Mouse (Mus musculus): ENCODE data around the gene Itpka. TPM values are rescaled to one million over a fixed set of nuclear protein-coding genes. Genes with fewer than 3 reads are reported as not detected.

Gene Itpka
- polyA plus RNA-seq, 1 experiment from 2014 or later: 2.1 TPM

DNA sequence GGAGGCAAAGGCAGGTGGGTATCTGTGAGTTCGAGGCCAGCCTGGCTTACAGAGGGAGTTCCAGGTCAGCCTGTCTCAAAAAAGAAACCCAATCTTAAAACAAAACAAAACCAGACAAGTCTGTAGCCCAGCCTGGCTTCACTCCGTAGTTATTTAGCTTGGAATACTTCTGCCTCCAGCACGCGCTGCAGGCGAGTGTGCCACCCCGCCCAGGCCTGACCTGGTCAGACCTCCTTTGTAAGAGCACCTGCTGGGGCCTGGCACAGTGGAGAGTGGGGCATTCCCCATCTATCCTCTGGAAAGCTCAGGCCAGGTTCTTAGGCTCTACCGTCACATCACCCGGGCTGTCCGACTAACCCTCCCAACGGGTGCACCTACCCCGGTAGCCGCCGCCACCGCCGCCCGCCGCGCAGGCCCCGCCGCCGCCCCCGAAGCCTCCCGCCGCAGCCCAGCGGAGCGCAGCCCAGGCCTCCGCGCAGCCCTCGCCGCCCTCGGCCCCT, 15.5 kb downstream of the Itpka start:
- 5% methylated on average over 16 of the region's 31 CpGs for WGBS
- Histone ChIP-seq H3K9me3 (ENCODE audit: control insufficient read depth, low read length) (no peaks in the 10 kb centered on the region), H3K36me3 (ENCODE audit: control insufficient read depth, insufficient read depth, low read length) (no peaks in the 10 kb centered on the region), H3K9ac (ENCODE audit: low read length) (peak overlapping the region; percentile 68), H3K4me2 (ENCODE audit: low read length) (peak overlapping the region; percentile 98), H3K4me1 (ENCODE audit: control insufficient read depth in 2 of 2, insufficient read depth in 2 of 2, low read length in 2 of 2) (peaks cover 4 to 5% of the 10 kb centered on the region in 2 experiments; a peak in 2 of 4 replicates), H3K27me3 (ENCODE audit: control insufficient read depth, insufficient read depth, low read length) (peaks cover 71% of the 10 kb centered on the region), H3K27ac (replicated peaks in 1 of 2; ENCODE audit: control insufficient read depth in 1 of 2, insufficient read depth in 1 of 2, low read depth in 2 of 2, low read length in 2 of 2) (no peak overlapping the region), H3K4me3 (ENCODE audit: control insufficient read depth in 1 of 2, insufficient read depth in 1 of 2, low read depth in 1 of 2, low read length in 2 of 2) (peak overlapping the region; percentile 60 to 66)
- ATAC-seq (ENCODE audit: insufficient number of reproducible peaks, insufficient read depth, low FRiP score, low read depth): no peak

DNA sequence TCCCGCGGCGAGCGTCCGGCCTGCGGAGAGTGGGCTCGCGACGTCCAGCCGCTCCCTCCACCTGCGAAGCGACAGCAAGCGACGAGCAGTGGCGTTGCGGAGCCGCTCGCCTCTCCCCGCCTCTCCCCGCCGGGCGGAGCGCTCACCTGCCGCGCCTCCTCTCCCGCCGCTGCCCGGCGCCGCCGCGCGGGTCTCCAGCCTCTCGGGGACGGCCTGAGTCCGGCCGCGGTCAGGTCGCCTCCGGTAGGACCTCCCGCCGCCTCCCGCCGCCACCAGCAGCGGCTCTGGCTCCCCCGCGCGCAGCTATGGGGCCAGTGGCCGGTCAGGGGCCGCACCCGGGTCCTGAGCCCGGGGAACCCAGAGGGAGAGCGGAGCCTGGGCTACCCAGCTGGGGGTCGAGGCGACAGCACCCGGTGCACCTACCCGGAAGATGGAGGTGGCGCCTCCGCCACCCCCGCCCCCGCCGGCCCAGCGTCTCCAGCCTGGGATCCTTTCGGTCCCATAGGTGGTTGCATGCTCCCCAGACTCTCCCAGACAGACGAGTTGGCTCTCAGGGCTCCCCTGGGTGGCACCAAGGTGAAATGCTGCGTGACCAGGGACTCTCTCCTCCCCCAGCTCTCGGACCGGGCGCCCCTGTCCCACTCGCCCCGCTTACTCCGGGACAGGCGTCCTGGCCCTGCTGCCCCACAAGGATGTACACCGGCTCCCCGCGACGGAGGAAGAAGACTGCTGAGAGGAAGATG, 16.1 kb downstream of the Itpka start:
- Histone ChIP-seq H3K4me3 (ENCODE audit: control insufficient read depth in 1 of 2, insufficient read depth in 1 of 2, low read depth in 1 of 2, low read length in 2 of 2) (peak overlapping the region; percentile 60 to 66), H3K9ac (ENCODE audit: low read length) (peak overlapping the region; percentile 68), H3K27me3 (ENCODE audit: control insufficient read depth, insufficient read depth, low read length) (peaks cover 71% of the 10 kb centered on the region), H3K36me3 (ENCODE audit: control insufficient read depth, insufficient read depth, low read length) (no peaks in the 10 kb centered on the region), H3K27ac (replicated peaks in 1 of 2; ENCODE audit: control insufficient read depth in 1 of 2, insufficient read depth in 1 of 2, low read depth in 2 of 2, low read length in 2 of 2) (no peak overlapping the region), H3K4me1 (ENCODE audit: control insufficient read depth in 2 of 2, insufficient read depth in 2 of 2, low read length in 2 of 2) (peaks cover 4 to 5% of the 10 kb centered on the region in 2 experiments; a peak in 2 of 4 replicates), H3K4me2 (ENCODE audit: low read length) (peak overlapping the region; percentile 98), H3K9me3 (ENCODE audit: control insufficient read depth, low read length) (no peaks in the 10 kb centered on the region)
- no peak; the same call in 1 of the 2 replicates for ATAC-seq (ENCODE audit: insufficient number of reproducible peaks, insufficient read depth, low FRiP score, low read depth)
- WGBS: 1% methylated on average over 66 of the region's 77 CpGs

DNA sequence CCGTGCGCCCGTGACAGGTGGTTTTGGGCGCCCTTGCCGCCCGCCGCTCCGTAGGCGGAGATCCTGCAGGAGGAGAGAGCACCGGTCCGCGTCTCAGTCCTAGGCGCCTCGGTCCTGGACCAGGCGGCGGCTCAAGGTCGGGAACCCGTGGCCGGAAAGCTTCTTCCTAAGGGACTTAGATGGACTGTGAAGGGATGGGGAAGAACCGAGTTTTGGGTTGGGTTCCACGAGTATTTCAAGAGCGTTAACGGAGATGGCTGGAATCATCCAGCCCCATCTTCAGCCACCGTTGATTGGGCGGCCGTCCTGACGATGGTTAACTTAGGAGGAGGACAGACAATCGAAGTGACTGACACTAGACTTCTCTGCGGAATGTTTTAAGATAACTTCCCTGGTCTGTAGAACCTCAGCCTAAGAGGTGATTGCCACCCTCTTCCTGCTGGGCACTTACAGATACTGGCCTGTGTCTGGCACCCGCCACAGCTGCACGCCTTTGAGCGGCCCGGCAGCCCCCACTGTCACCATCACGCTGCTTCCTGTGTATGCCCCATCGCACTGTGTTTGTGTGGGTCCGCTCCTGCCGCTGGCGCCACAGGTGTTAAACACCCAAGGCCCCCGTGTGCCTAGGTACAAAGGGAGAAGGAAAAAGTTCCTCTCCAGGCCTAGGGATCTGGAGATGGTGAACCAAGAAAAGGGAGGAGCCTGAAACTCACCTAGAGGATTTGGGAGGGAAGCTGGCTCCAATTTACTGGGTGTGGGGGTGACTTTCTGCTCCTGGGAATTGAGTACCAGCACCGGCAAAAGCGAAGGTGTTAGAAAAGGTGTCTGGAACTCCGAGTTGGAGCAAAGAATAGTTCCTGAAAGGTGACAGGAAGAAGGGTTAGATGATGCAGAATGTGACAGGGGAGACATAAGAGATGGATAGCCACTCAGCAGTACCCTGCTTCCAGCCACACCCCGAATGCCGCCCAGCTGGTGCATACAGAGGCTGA, 17.0 kb downstream of the Itpka start:
- Histone ChIP-seq H3K4me1 (ENCODE audit: control insufficient read depth in 2 of 2, insufficient read depth in 2 of 2, low read length in 2 of 2) (peaks cover 4 to 5% of the 10 kb centered on the region in 2 experiments; a peak in 2 of 4 replicates), H3K4me3 (ENCODE audit: control insufficient read depth in 1 of 2, insufficient read depth in 1 of 2, low read depth in 1 of 2, low read length in 2 of 2) (peak overlapping the region; percentile 60 to 66), H3K36me3 (ENCODE audit: control insufficient read depth, insufficient read depth, low read length) (peaks cover 7% of the 10 kb centered on the region), H3K27me3 (ENCODE audit: control insufficient read depth, insufficient read depth, low read length) (peaks cover 65% of the 10 kb centered on the region), H3K4me2 (ENCODE audit: low read length) (peak overlapping the region; percentile 98), H3K27ac (replicated peaks in 1 of 2; ENCODE audit: control insufficient read depth in 1 of 2, insufficient read depth in 1 of 2, low read depth in 2 of 2, low read length in 2 of 2) (no peak overlapping the region), H3K9ac (ENCODE audit: low read length) (peak overlapping the region; percentile 68; the same call in 1 of the 2 replicates), H3K9me3 (ENCODE audit: control insufficient read depth, low read length) (no peaks in the 10 kb centered on the region)
- ATAC-seq (ENCODE audit: insufficient number of reproducible peaks, insufficient read depth, low FRiP score, low read depth): no peak
- 5% methylated on average over 44 of the region's 44 CpGs for WGBS

DNA sequence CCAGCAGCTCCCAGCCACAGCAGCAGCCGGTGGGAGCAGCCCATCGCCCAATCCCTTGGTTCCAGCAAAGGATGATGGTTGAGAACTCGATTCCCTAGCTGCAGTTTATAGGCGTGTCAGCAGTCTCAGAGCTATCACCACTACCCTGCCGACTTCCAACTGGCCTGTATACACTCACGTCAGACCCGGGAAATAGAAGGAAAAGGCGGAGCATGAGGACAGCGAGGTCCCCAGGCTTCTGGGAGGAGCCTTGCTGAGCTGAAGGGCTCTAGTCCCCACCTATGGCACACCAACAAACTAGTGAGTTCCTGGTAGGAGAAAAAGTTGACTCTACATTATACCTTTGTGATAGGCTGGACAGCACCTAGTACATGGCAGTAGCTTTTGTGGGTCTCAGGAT, 18.1 kb downstream of the Itpka start, which contains the start of gene Ltk:
Gene Ltk (minus strand): TSS at position 181 of the 400 bp plus-strand sequence.
- Histone ChIP-seq H3K36me3 (ENCODE audit: control insufficient read depth, insufficient read depth, low read length) (peaks cover 15% of the 10 kb centered on the region), H3K27ac (replicated peaks in 1 of 2; ENCODE audit: control insufficient read depth in 1 of 2, insufficient read depth in 1 of 2, low read depth in 2 of 2, low read length in 2 of 2) (no peak within 1 kb of the TSS), H3K4me3 (ENCODE audit: control insufficient read depth in 1 of 2, insufficient read depth in 1 of 2, low read depth in 1 of 2, low read length in 2 of 2) (peak within 1 kb of the TSS in 1 of 2 experiments; percentile 60; a peak in 1 of 4 replicates), H3K9me3 (ENCODE audit: control insufficient read depth, low read length) (no peaks in the 10 kb centered on the region), H3K4me1 (ENCODE audit: control insufficient read depth in 2 of 2, insufficient read depth in 2 of 2, low read length in 2 of 2) (peaks cover 4 to 5% of the 10 kb centered on the region in 2 experiments; a peak in 2 of 4 replicates), H3K4me2 (ENCODE audit: low read length) (peak within 1 kb of the TSS; percentile 98; the same call in 1 of the 2 replicates), H3K9ac (ENCODE audit: low read length) (no peak within 1 kb of the TSS), H3K27me3 (ENCODE audit: control insufficient read depth, insufficient read depth, low read length) (peaks cover 54% of the 10 kb centered on the region)
- WGBS: 7% methylated on average over 9 of the region's 9 CpGs
- ATAC-seq (ENCODE audit: insufficient number of reproducible peaks, insufficient read depth, low FRiP score, low read depth): no peak

DNA sequence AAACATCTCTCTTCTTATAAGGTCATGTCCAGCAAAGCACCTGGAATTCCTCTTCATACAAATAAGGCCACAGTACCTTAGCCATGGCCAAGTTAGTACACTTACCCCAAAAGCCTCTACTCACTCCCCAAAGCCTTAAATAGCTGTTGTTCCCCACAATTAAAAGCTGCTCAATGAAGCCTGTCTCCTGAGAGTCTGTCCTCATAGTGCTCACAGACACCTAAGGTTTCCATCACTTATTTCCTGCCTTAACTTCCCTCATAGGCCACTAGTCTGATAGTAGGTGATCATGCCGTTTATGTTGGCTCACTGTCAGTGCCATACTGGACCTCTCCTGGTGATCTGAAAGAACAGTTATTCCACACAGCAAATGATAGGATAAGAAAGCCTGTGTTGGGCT, 20.1 kb downstream of the Itpka start:
- H3K27me3 ChIP-seq (ENCODE audit: control insufficient read depth, insufficient read depth, low read length): peaks cover 40% of the 10 kb centered on the region
- no peak for ATAC-seq (ENCODE audit: insufficient number of reproducible peaks, insufficient read depth, low FRiP score, low read depth)
- H3K36me3 ChIP-seq (ENCODE audit: control insufficient read depth, insufficient read depth, low read length): peaks cover 26% of the 10 kb centered on the region
- no peak overlapping the region for H3K4me3 ChIP-seq (ENCODE audit: control insufficient read depth in 1 of 2, insufficient read depth in 1 of 2, low read depth in 1 of 2, low read length in 2 of 2)
- no peak overlapping the region for H3K9ac ChIP-seq (ENCODE audit: low read length)
- no peaks in the 10 kb centered on the region for H3K9me3 ChIP-seq (ENCODE audit: control insufficient read depth, low read length)
- 47% methylated on average over 1 of the region's 1 CpGs for WGBS
- H3K4me2 ChIP-seq (ENCODE audit: low read length): no peak overlapping the region
- peaks cover 4 to 5% of the 10 kb centered on the region in 2 experiments; a peak in 2 of 4 replicates for H3K4me1 ChIP-seq (ENCODE audit: control insufficient read depth in 2 of 2, insufficient read depth in 2 of 2, low read length in 2 of 2)
- no peak overlapping the region for H3K27ac ChIP-seq (replicated peaks in 1 of 2; ENCODE audit: control insufficient read depth in 1 of 2, insufficient read depth in 1 of 2, low read depth in 2 of 2, low read length in 2 of 2)

DNA sequence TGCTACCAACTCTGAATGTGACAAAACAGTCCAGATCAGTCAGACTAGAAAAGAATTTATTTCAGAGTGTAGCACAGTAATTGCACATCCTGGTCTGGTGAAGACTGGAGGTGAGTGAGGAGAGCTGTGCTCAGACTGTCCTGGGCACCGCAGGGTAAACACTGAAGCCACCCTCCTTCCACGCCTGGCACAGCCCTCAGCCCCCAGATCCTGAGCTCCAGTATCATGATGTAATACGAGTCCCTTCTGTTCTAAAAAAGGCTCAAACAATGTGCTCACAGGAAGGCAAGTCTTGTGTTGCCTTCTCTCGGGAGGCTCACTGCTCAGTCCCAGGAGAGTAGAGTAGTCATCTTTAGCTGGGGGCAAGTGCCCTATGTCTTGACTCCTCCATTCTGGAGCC, 21.8 kb downstream of the Itpka start:
- WGBS: 34% methylated on average over 4 of the region's 4 CpGs
- Histone ChIP-seq H3K4me2 (ENCODE audit: low read length) (no peak overlapping the region), H3K4me1 (ENCODE audit: control insufficient read depth in 2 of 2, insufficient read depth in 2 of 2, low read length in 2 of 2) (no peaks in the 10 kb centered on the region; a peak in 1 of 4 replicates), H3K27ac (replicated peaks in 1 of 2; ENCODE audit: control insufficient read depth in 1 of 2, insufficient read depth in 1 of 2, low read depth in 2 of 2, low read length in 2 of 2) (no peak overlapping the region), H3K36me3 (ENCODE audit: control insufficient read depth, insufficient read depth, low read length) (peaks cover 37% of the 10 kb centered on the region), H3K27me3 (ENCODE audit: control insufficient read depth, insufficient read depth, low read length) (peaks cover 23% of the 10 kb centered on the region), H3K9me3 (ENCODE audit: control insufficient read depth, low read length) (no peaks in the 10 kb centered on the region), H3K9ac (ENCODE audit: low read length) (no peak overlapping the region), H3K4me3 (ENCODE audit: control insufficient read depth in 1 of 2, insufficient read depth in 1 of 2, low read depth in 1 of 2, low read length in 2 of 2) (no peak overlapping the region)
- ATAC-seq (ENCODE audit: insufficient number of reproducible peaks, insufficient read depth, low FRiP score, low read depth): no peak

DNA sequence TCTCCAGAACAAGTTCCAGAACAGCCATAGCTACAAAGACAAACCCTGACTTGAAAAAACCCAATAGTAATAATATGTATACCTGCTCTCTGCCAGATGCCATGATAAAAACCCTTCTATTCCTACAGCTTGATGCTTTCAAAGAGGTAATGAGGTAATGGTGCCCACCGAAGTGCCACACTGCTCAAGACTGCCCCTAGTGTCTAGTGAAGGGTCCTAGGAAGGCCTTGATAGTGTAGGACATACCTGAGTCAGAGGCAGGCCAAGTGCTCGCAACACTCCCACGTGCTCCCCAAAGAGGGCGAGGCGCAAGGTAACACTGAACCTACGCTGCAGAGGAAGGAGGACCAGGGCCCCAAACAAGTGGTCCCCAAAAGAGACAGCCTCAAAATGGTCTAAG, 25.1 kb downstream of the Itpka start:
- no peak for ATAC-seq (ENCODE audit: insufficient number of reproducible peaks, insufficient read depth, low FRiP score, low read depth)
- Histone ChIP-seq H3K27me3 (ENCODE audit: control insufficient read depth, insufficient read depth, low read length) (no peaks in the 10 kb centered on the region), H3K4me3 (ENCODE audit: control insufficient read depth in 1 of 2, insufficient read depth in 1 of 2, low read depth in 1 of 2, low read length in 2 of 2) (no peak overlapping the region), H3K9ac (ENCODE audit: low read length) (no peak overlapping the region), H3K36me3 (ENCODE audit: control insufficient read depth, insufficient read depth, low read length) (peaks cover 70% of the 10 kb centered on the region), H3K4me2 (ENCODE audit: low read length) (no peak overlapping the region), H3K4me1 (ENCODE audit: control insufficient read depth in 2 of 2, insufficient read depth in 2 of 2, low read length in 2 of 2) (no peaks in the 10 kb centered on the region), H3K9me3 (ENCODE audit: control insufficient read depth, low read length) (no peaks in the 10 kb centered on the region), H3K27ac (replicated peaks in 1 of 2; ENCODE audit: control insufficient read depth in 1 of 2, insufficient read depth in 1 of 2, low read depth in 2 of 2, low read length in 2 of 2) (no peak overlapping the region)
- 92% methylated on average over 6 of the region's 6 CpGs for WGBS
